Mouse (Mus musculus): ENCODE data around the gene Samhd1. TPM values are rescaled to one million over a fixed set of nuclear protein-coding genes. Genes with fewer than 3 reads are reported as not detected.

The Samhd1 gene
- polyA plus RNA-seq, 1 experiment from 2014 or later = 23.5 TPM

DNA sequence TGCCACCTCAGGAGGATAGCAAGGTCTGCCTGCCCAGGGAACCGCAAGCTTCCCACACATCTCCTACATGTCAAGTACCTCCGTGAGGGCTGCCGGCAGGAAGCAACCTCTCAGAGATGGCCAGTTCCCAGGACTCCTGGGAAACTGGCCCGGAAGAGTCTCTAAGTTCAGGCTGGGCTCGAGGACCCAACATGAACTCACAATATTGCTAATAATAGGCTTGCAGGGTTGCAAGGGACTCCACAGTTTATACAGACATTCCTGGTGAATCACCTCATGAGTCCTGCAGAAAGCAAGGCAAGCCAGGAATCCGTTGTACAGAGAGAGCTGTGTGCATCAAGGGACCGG, 69.2 kb downstream of the Samhd1 start:
- 41% methylated on average over 7 of the region's 7 CpGs for WGBS
- Histone ChIP-seq H3K4me3 (replicated peaks) (no peak overlapping the region), H3K4me2 (replicated peaks) (peak overlapping the region; percentile 4; the same call in 1 of the 2 replicates), H3K27ac (peak overlapping the region; percentile 56), H3K9ac (no peak overlapping the region), H3K27me3 (replicated peaks) (no peaks in the 10 kb centered on the region), H3K4me1 (replicated peaks) (peaks cover 63% of the 10 kb centered on the region), H3K36me3 (no peaks in the 10 kb centered on the region), H3K9me3 (no peaks in the 10 kb centered on the region)
- ATAC-seq = 0 out of 2 replicates have a peak, but pooled peaks have one; percentile 19

DNA sequence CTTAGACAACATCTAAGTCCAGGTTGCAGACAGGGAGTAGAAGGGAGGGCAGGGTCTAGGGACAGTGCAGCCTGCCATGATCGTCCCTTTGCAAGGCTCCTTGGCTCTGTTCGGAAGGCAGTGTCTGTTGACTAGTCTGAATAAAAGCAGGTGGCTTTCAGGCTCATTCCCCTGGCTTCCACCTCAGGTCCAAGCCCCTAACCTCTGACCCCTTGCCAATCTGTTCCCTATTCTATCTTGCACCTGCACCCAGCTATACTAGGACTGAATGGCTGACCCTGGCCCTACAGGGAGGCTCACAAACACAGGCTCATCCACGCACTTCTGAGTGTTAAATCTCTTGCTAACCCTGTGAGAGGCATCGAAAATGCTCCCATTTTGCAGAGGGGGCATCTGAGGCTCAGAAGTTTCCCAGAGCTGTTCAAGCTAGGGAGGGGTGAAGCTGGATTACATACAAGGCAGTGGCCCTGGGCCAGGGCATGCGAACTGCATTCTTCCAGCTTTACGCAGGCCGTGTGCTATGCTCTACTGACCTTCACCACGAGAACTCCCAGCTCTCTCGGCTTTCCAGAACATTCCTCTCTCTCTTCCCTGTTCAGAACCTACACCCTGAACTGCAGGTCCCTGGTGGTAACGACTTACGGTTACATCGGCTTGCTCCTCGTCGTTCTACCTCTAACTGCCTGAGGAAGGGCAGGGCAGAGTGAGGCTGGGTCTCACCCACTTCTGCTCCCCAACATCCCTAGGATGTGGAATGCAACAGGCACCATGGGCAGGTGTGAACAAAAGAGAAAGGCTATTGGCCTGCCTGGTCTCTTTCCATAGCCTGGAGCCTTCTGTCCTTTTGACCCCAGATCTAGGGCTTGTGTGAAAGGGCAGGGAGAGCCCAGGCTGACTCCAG, 69.8 kb downstream of the Samhd1 start:
- H3K27ac ChIP-seq = peak overlapping the region; percentile 56
- H3K4me3 ChIP-seq (replicated peaks) = no peak overlapping the region
- H3K36me3 ChIP-seq = no peaks in the 10 kb centered on the region
- no peak for ATAC-seq
- H3K27me3 ChIP-seq (replicated peaks) = no peaks in the 10 kb centered on the region
- peaks cover 56% of the 10 kb centered on the region for H3K4me1 ChIP-seq (replicated peaks)
- H3K4me2 ChIP-seq (replicated peaks) = peak overlapping the region; percentile 4; the same call in 1 of the 2 replicates
- WGBS = 74% methylated on average over 14 of the region's 14 CpGs
- H3K9ac ChIP-seq = no peak overlapping the region
- H3K9me3 ChIP-seq = no peaks in the 10 kb centered on the region

DNA sequence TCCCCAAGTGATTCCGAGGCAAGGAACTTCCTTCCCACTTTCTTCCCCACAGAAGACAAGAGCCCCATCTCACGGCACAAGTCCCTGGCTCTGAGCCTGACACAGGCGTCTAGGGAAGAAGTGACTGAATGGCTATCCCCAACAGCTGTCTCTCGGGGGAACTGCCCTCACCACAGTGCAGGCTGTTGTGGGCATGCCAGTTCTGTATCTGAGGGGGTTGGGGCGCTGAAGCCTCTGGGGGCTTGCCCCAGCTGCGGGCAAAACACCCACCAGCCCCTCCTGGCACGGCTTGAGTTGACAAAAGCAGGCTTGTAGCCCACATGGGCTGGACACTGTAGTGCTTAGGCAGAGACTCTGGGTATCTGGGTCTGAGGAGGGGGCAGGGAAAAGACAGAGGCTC, 70.9 kb downstream of the Samhd1 start:
- Histone ChIP-seq H3K9ac (no peak overlapping the region), H3K36me3 (no peaks in the 10 kb centered on the region), H3K4me3 (replicated peaks) (no peak overlapping the region), H3K4me2 (replicated peaks) (no peak overlapping the region), H3K27me3 (replicated peaks) (no peaks in the 10 kb centered on the region), H3K4me1 (replicated peaks) (peaks cover 51% of the 10 kb centered on the region), H3K27ac (no peak overlapping the region), H3K9me3 (no peaks in the 10 kb centered on the region)
- 58% methylated on average over 7 of the region's 7 CpGs for WGBS
- ATAC-seq = no peak

DNA sequence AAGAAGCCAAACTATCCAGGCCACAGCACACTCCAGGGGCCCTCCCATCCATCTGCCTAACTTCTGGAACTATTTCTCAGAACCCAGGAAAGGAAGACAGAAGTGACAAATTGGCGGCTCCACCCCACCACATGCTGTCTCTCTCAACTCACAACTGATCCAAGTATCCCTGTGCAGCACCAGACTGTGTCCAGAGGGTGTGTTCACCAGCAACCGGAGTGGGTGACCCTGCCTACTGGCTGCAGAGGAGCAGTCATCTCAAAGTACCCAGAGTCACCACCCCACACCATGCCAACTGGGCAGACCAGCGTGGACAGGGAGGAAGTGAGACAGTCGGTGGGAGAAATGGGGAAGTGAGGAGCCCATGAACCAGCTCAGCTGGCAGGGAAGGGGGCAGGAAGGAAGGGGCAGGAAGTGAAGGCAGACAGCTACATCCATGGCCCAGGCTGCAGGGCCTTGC, 71.8 kb downstream of the Samhd1 start:
- ATAC-seq = no peak
- Histone ChIP-seq H3K4me3 (replicated peaks) (no peak overlapping the region), H3K9me3 (no peaks in the 10 kb centered on the region), H3K27ac (no peak overlapping the region), H3K9ac (no peak overlapping the region), H3K36me3 (no peaks in the 10 kb centered on the region), H3K27me3 (replicated peaks) (no peaks in the 10 kb centered on the region), H3K4me1 (replicated peaks) (peaks cover 52% of the 10 kb centered on the region), H3K4me2 (replicated peaks) (no peak overlapping the region)
- WGBS = 71% methylated on average over 4 of the region's 4 CpGs

DNA sequence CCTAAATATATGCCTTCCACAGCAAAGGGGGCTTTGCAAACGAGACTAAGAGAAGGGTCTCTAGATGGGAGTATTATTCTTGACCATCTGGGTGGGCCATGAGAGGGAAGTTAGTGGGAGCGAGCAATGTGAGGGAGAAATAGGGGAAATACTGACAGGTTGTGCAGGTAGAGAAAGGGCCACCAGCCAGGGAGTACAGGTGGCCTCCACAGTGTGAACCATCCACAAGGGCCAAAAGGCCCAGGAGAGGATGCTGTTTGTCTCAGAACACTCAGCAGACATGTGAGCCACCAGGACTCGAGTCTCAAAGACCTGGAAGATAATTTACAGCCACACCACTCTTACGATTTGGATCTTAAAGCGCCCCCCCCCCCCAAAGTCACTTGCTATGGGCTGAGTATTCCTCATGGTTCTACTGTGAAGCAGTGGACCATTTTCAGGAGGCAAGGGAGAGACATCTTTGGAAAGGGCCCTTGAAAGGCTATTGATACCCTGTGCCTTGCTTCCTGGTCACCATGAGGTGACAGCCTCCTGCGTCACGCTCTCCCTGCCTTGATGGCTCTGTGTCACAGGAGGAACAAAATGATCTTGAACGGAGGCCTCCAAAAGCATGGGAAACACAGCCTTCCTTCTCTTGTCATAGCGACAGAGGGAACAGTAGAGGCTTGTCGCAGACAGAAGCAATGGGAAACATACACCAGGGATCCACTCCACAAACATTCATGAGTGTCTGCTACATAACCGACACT, 74.3 kb downstream of the Samhd1 start:
- Histone ChIP-seq H3K9me3 (no peaks in the 10 kb centered on the region), H3K4me1 (replicated peaks) (peaks cover 39% of the 10 kb centered on the region), H3K27ac (no peak overlapping the region), H3K36me3 (no peaks in the 10 kb centered on the region), H3K9ac (no peak overlapping the region), H3K4me2 (replicated peaks) (no peak overlapping the region), H3K4me3 (replicated peaks) (no peak overlapping the region), H3K27me3 (replicated peaks) (no peaks in the 10 kb centered on the region)
- 82% methylated on average over 11 of the region's 11 CpGs for WGBS
- no peak for ATAC-seq

DNA sequence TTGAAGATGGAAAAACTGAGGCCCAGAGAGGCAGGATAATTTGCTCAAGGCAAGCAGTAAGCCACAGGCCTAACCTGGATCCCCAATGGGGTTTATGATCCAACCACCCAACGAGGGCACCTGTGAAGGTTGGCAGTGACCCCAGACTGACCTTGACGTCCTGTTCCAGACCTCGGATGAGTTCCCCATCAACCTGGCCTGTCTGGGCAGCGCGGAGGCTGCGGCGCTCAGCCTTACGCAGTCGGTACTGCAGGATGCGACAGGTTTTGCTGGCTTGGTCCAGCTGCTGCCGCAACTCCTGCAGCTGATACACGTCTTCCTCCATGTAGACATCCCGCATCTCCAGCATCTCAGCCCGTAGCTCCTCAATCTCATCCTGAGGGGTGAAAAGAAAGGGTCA, 75.0 kb downstream of the Samhd1 start:
- Histone ChIP-seq H3K9ac (no peak overlapping the region), H3K4me3 (replicated peaks) (no peak overlapping the region), H3K27ac (no peak overlapping the region), H3K27me3 (replicated peaks) (no peaks in the 10 kb centered on the region), H3K4me1 (replicated peaks) (peaks cover 32% of the 10 kb centered on the region), H3K4me2 (replicated peaks) (no peak overlapping the region), H3K9me3 (no peaks in the 10 kb centered on the region), H3K36me3 (no peaks in the 10 kb centered on the region)
- no peak for ATAC-seq
- 89% methylated on average over 14 of the region's 14 CpGs for WGBS

DNA sequence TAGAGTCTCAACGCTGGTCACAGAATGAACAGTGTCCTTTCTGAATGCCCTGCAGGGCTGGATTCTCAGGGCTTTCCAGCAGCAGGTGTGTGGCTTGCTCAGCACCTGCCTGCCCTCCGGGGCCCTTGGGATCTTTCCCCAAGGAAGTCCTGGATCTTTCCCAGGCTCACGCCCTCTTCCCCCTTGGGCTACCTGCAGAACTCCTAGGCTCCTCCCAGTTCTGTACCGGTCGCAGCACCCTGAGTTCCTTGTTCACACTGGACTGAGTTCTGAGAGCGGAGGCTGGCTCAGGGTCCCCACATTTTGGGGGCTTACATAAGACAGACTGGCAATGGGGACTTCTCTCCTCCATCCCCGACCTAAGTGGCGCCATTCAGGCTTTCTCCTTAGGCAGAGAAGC, 75.9 kb downstream of the Samhd1 start:
- peak overlapping the region; percentile 22; the same call in 1 of the 2 replicates for H3K4me3 ChIP-seq (replicated peaks)
- peaks cover under 1% of the 10 kb centered on the region; the same call in 1 of the 2 replicates for H3K36me3 ChIP-seq
- no peaks in the 10 kb centered on the region for H3K27me3 ChIP-seq (replicated peaks)
- H3K4me2 ChIP-seq (replicated peaks) = peak overlapping the region; percentile 54
- H3K9ac ChIP-seq = 0 out of 2 replicates have a peak overlapping the region, but pooled peaks have one; percentile 3
- H3K27ac ChIP-seq = peak overlapping the region; percentile 78
- H3K4me1 ChIP-seq (replicated peaks) = peaks cover 23% of the 10 kb centered on the region
- peak; percentile 51 for ATAC-seq
- H3K9me3 ChIP-seq = no peaks in the 10 kb centered on the region
- WGBS = 61% methylated on average over 8 of the region's 8 CpGs

DNA sequence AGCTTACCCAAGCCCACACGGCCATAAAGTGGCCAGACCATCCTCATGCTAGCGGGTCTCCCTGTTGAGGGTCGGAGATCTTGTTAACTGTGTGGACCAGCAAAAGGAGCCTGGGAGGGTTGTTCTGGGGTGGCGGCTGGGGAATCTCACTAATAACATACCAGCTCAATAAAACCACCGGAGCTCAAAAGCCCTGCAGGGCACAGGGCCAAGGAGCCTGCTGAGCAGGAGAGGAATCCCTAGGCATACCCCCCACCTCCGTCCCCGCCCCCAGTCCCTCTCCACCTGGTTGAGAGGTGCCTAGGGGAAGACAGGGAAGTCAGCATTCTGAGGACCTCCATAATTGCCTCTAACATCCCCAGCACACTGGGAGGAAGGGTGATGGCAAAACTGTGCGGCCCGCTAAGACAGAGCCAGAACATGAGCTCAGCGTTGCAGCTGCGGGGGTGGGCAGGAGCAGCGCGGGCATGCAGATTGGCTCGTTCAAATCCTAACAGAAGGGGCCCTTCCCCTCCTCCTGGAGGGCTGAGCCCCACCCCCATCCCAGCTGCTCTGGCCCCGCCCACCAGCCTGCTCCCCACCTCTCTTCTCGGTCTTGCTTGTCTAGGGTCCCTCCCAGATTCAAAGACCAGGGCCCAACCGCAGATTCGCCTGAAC, 76.6 kb downstream of the Samhd1 start:
- peak overlapping the region; percentile 54 for H3K4me2 ChIP-seq (replicated peaks)
- H3K27me3 ChIP-seq (replicated peaks) = no peaks in the 10 kb centered on the region
- peak; percentile 92 for ATAC-seq
- peaks cover 16% of the 10 kb centered on the region for H3K4me1 ChIP-seq (replicated peaks)
- peak overlapping the region; percentile 78 for H3K27ac ChIP-seq
- peak overlapping the region; percentile 30; the same call in 1 of the 2 replicates for H3K9ac ChIP-seq
- WGBS = 13% methylated on average over 18 of the region's 18 CpGs
- H3K9me3 ChIP-seq = no peaks in the 10 kb centered on the region
- H3K4me3 ChIP-seq (replicated peaks) = peak overlapping the region; percentile 22; the same call in 1 of the 2 replicates
- H3K36me3 ChIP-seq = peaks cover 5% of the 10 kb centered on the region; the same call in 1 of the 2 replicates

DNA sequence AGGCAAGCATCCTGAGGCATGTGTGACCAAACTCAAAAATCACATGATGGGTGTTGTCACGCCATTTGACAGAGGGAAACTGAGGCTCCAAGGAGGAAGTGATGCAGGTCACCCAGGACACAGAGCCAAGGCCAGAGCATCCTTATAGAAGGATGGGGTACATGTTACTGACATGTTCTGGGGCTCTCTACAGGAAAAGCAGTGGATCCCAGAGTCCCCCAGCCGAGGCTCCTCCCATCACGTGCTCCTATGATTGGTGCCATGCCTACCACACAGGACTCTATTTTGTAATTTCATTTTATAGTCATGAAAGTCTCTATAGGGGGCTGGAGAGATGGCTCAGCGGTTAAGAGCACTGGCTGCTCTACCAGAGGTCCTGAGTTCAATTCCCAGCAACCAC, 77.3 kb downstream of the Samhd1 start:
- ATAC-seq = no peak
- 86% methylated on average over 4 of the region's 4 CpGs for WGBS
- no peak overlapping the region for H3K4me2 ChIP-seq (replicated peaks)
- H3K9ac ChIP-seq = no peak overlapping the region
- peaks cover 15% of the 10 kb centered on the region for H3K4me1 ChIP-seq (replicated peaks)
- peaks cover 10% of the 10 kb centered on the region; the same call in 1 of the 2 replicates for H3K36me3 ChIP-seq
- no peaks in the 10 kb centered on the region for H3K27me3 ChIP-seq (replicated peaks)
- H3K9me3 ChIP-seq = no peaks in the 10 kb centered on the region
- no peak overlapping the region for H3K4me3 ChIP-seq (replicated peaks)
- H3K27ac ChIP-seq = no peak overlapping the region

DNA sequence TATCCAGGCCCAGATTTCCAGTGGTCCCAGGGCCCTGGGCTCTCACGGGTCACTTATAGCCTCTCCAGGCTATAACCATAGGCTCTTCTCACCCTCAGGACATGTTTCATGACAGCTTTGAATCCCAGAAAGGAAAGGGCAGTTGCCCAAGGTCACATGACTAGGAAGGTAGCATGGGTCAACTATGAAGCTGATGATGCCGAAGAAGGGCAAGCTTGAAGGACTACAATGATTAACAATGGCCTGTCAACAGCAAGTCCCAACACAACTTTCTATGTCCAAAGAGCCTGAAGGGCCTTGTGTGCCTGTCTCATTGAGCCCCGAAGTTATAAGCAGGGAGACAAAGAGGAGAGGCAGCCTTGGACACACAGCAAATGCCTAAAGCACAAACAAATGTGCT, 77.9 kb downstream of the Samhd1 start:
- Histone ChIP-seq H3K4me1 (replicated peaks) (peaks cover 15% of the 10 kb centered on the region), H3K27me3 (replicated peaks) (no peaks in the 10 kb centered on the region), H3K9me3 (no peaks in the 10 kb centered on the region), H3K9ac (no peak overlapping the region), H3K4me2 (replicated peaks) (no peak overlapping the region), H3K36me3 (peaks cover 15% of the 10 kb centered on the region), H3K4me3 (replicated peaks) (no peak overlapping the region), H3K27ac (no peak overlapping the region)
- 94% methylated on average over 3 of the region's 3 CpGs for WGBS
- ATAC-seq = no peak

DNA sequence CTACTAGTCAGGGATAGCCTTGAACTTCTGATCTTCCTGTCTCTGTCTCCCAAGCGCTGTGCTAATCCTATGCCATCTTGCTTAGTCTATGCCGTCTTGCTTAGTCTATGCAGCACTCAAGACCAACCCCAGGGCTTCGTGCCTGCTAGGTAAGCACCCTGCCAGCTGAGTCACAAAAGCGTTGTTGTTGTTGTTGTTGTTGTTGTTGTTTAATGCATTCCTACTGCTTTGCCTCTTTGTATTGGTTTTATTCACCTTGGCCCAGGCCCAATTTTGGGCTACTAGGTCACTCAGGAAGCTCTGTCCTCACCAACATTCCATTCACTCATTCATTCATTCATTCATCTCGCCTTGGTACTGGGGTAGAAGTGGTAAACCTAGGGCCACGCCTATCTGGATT, 79.3 kb downstream of the Samhd1 start:
- WGBS = 89% methylated on average over 6 of the region's 6 CpGs
- no peak overlapping the region for H3K4me2 ChIP-seq (replicated peaks)
- H3K9ac ChIP-seq = no peak overlapping the region
- peaks cover 16% of the 10 kb centered on the region for H3K36me3 ChIP-seq
- peaks cover 15% of the 10 kb centered on the region for H3K4me1 ChIP-seq (replicated peaks)
- H3K9me3 ChIP-seq = no peaks in the 10 kb centered on the region
- no peak for ATAC-seq
- no peaks in the 10 kb centered on the region for H3K27me3 ChIP-seq (replicated peaks)
- no peak overlapping the region for H3K4me3 ChIP-seq (replicated peaks)
- no peak overlapping the region; the same call in 1 of the 2 replicates for H3K27ac ChIP-seq

DNA sequence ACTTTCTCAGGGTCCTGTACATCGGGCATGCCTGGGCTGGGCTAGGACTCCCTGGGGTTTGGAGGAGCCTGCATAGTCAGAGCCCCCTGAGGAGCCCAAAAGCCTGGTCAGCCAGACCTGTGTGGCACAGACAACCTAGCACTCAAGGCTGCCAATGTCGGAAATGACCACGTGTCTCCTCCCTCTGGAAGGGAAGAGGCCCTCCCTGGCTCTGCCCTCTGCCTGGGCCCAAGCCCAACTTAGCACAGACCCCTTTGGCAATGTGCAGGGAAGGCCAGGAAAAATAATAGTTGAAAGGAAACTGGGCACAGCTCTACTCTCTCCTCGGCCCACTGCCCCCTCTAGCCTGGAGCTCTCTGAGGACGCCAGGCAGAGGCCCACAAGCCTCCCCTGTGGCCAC, 80.2 kb downstream of the Samhd1 start:
- no peak overlapping the region for H3K4me2 ChIP-seq (replicated peaks)
- no peaks in the 10 kb centered on the region for H3K9me3 ChIP-seq
- H3K36me3 ChIP-seq = peaks cover 21% of the 10 kb centered on the region
- H3K9ac ChIP-seq = no peak overlapping the region
- H3K27ac ChIP-seq = no peak overlapping the region
- no peaks in the 10 kb centered on the region for H3K27me3 ChIP-seq (replicated peaks)
- ATAC-seq = no peak
- peaks cover 15% of the 10 kb centered on the region for H3K4me1 ChIP-seq (replicated peaks)
- no peak overlapping the region for H3K4me3 ChIP-seq (replicated peaks)
- 77% methylated on average over 5 of the region's 5 CpGs for WGBS
